Mouse (Mus musculus) left cerebral cortex, adult 9 months (tissue): ENCODE measurements around the gene Clrn3.
"Not testable (repeated sequence)": the region's sequence is repeated elsewhere in the genome, so short reads cannot be mapped to it uniquely, and the experiment has no call there.

Experiments
- DNase-seq, 2 experiments: peaks; one replicate each; pipeline ENCODE4 v3.0.0; 2022; ENCODE audit warnings: low spot score in 2 of 2

Clrn3 gene

DNA sequence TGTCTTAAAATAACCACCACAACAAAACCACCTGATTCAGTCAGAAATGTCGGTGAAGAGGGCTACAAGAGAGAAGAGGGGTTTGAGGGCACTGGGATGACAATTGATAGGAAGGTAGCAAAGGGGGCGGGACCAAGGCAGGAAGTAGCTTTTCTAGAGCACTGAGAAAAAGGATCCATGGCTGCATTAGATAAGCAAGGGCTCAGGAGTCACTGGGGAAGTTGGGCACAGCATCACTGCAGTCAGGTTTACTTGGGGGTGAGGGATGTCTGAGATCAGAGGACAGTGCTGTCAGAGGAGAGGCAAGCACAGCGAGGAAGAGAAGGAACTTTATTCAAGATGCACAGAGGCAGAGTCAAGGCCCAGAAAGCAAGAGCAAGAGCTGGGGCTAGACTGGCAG lies 7.5 kb upstream of the Clrn3 start:
- no peak for DNase-seq

DNA sequence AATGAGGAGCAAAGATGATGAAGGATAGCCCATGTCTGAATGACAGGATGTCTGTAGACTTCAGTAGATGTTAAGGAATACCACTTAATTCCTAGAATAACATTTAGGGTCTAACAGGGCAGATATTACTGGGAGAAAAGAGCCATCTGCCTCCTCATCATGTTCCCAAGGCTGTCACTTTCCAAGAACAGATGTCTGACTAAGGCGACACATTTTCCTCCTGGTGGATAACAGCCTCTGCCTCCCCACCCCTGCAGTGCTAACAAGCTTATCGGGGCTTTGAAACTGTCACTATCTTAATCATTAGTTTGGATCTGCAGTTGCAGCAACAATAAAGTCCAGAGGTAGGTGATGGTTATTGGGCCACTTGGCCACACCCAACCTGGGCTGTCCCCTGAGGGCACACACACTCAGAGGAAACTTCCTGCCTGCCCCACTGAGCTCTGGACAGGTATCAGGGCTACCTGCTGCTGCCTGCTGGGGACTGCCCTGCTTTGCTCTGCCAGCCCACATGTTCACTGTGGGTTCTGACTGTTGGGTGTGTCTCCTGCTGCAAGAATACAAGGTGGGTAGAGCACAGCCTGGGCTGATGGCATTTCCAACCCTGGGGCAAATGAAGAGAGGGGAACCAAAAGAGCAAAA lies 6.2 kb upstream of the Clrn3 start:
- no peak for DNase-seq

GRCm38 (mm10) chr7:135529068-135529467 lies 614 bp upstream of the Clrn3 start:
- DNase-seq: no peak

GRCm38 (mm10) chr7:135527169-135527568 lies 1.3 kb downstream of the Clrn3 start:
- DNase-seq: no peak

GRCm38 (mm10) chr7:135526574-135527152 lies 1.8 kb downstream of the Clrn3 start:
- no peak for DNase-seq

DNA sequence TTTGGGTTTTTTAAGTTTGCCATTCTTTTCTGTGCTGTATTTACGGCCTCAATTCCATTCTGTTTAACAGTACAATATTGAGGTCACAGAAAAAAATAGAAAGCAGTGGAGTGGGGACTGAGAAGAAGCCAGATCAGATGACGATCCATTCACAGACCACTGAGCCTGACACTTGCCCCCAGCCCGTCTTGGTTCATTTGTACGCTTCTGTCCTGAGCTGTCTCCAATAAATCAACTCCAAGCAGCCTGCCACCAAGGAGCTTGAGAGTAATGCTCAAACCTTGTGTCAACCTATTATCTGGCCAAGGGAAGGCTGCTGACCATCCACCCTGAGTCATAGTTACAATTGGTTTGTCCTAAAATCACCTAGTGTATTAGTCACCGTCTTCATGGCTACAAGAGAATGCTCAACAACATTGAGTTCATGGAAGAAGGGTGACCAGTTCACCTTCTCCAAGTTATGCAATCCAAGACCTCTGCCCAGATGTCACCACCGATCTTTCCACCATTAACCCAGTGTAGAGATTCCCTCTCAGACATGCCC lies 4.0 kb downstream of the Clrn3 start:
- DNase-seq: no peak

DNA sequence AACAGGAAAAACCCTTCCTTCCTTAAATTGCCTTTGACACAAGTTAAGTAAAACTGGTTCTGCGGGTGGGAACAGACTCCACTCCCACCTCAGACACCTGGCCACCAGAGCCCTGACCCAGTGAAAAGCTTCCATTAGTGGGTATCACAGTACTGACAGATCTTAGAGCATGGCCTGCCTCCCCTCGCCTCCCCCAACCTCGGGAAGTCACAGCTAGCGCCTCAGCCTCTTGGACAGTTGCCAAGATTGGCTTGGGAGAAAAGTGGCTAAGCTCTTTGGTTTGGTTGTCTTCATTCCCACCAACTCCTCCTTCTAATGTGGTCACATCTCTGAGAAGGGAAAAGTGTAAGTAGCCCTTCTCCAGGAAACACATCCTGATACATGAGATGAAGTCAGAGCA lies 4.5 kb downstream of the Clrn3 start:
- DNase-seq: no peak

DNA sequence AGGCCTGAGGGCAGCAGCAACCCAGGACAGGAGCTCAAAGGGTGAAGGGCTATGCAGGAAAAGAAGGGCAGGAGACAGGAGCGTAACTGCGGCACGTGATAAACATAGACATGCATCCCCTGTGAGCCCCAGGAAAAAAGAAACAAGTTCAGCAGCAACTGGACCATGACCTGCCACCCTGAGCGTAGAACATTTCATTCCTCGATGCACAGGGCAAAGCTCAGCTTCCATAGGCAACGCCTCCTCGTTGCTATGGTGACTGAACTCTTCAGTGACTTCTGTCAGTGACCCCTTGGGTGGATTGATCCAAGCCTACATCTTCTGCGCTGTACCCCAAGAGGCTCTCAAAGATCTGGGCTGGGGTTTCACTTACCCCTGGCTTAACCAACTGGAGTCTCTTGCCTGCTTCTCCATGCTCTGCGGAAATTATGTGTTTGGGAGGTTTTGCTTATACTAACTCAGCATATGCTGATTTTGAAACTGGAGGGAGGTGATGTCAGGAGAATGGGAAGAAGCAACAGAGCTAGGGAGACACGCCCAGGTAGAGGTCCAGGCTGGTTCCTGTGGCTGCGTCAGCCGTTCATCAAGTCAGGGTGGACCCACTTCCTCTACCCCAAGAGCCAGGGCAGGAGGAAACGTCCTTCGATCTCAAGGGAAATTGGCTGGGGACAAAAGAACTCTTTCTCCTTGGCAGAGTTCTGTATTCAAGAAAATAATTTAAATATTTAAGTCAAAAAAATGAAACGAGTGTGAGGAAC lies 6.5 kb downstream of the Clrn3 start:
- DNase-seq: no peak

GRCm38 (mm10) chr7:135520241-135520640 lies 8.2 kb downstream of the Clrn3 start:
- DNase-seq: no peak

GRCm38 (mm10) chr7:135517191-135517590 lies 11.3 kb downstream of the Clrn3 start:
- DNase-seq: no peak

- DNase-seq: no peak
These were observed 16.7 kb downstream of the Clrn3 start for GRCm38 (mm10) chr7:135511723-135512122.

DNA sequence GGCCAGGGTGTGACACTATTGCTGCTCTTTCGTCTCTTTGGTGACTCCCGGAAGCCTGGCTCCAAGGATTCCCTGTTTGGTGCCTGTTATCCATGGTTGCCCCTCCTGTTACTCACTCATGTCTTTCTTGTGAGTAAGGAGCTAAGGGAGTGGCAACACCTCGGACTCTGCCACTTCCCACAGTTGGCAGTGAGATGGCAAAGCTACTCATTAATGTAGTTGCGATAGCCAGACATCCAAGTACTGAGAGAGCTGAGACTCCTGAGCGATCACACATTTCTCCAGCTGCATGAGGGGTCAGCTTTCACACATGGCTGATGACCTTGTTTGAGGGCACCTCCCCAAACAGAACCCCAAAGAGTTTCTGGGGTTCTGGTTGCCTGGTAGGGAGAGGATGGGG lies 18.0 kb downstream of the Clrn3 start:
- DNase-seq: no peak

DNA sequence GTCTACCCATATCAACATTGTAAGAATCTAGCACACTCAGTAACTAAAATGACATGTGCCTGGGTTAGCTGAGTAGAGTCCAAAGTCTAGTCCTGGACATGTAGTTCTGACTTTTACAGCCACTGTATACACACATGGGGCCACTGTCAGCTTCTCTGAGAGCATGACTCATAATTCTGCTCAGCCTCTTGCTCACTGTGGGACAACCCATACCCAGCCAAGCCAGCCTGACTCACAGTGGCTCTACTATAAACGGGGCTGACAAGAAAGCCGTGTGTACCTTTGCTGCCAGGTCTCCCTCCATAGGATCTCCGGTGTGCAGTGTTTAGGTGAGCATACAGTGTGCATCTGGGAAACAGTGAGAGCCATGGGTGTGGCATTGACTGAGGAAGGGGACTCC lies 19.2 kb downstream of the Clrn3 start:
- DNase-seq: no peak

DNA sequence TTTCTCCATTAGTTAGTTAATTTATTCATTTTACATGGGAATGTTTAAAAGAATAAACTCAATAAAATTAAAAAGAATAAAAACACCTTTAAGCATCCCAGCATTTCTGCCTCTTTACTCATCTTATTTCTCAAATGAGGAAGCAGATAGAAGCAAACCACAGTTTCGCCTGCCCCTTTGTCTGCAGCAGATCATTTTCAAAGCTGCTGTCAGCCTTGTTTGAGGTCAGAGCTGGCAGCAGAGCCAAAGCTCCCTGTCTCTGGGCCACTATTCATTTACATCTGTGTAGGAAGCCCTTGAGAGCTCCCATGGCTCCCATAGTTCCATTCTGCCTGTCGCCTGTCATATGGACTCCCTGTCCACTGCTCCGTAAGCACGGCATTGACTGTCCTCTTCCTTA lies 19.9 kb downstream of the Clrn3 start:
- no peak for DNase-seq

DNA sequence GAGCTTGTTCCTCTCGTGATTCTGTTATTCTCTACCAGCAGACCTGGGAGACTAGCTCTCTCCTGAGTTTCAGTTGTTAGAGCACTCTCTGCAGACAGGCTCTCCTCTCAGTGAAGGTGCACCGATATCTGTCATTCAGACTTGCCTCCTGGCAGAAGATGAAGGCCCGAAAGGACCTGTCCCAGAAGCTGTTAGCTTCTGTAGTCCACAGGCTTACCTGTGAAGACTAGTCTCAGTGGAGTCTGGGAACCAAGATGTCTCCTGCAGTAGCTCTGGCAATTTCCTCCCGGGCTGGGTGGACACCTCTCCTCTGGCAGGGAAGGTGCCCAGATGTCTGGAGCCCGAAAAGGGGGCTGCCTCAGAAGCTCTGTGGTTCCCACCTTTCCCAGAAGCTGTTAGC lies 21.9 kb downstream of the Clrn3 start:
- DNase-seq: not testable (repeated sequence)

- DNase-seq: no peak
These were observed 29.1 kb downstream of the Clrn3 start for GRCm38 (mm10) chr7:135499403-135499802.

GRCm38 (mm10) chr7:135498565-135499186 lies 29.8 kb downstream of the Clrn3 start:
- no peak for DNase-seq

GRCm38 (mm10) chr7:135495303-135495702 lies 33.2 kb downstream of the Clrn3 start:
- no peak for DNase-seq

GRCm38 (mm10) chr7:135490500-135490886 lies 38.0 kb downstream of the Clrn3 start:
- DNase-seq: no peak

DNA sequence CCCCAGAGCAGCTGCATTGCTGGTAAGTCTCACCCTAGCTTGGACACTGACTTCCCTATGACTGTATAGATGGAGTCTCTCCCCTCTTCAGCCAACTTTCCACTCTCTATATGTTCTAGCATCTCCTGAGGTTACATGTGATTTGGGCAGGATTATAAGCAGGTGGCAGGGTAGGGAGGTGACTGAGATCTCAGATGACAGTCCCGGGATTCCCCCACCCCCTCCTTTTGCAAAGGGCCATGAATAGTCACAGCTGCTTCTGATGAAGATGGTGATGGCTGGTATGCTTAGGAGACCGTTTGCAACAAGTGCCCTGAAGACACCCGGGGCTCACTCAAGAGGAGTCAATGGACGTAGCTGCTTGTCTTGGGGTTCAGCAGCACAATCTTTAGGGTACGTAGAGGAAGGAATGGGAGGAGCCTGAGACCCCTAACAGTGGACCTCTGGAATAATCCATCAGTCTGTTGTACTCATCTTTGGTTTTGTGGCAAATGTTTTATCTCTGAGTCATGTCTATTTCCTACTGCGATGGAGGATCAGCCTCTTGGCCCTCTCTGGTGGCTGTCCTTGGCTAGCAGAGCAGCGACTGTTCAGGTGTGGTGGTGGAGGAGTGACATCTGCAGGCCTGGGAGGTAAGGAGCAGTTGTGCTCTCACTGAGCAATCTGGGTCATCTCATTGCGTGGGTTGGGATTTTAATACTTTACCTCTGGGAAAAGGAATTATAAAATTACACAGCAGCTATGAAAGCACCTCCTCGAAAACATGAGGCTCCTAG lies 38.5 kb downstream of the Clrn3 start:
- DNase-seq: no peak

GRCm38 (mm10) chr7:135488214-135488810 lies 40.1 kb downstream of the Clrn3 start:
- DNase-seq: no peak
